Mouse (Mus musculus): ENCODE measurements at regions not wholly inside any gene's neighbourhood (a gene's known extent, or its start where the extent isn't known, plus 50 kb on each side); places are given as distances from the start of the nearest gene placed in this dataset.

- TF ChIP-seq CTCF (IDR thresholded peaks at IDR 0.05; ENCODE audit: low read depth) (no peak), EP300 (IDR thresholded peaks at IDR 0.05; ENCODE audit: low read depth) (no peak)
Measured at GRCm38 (mm10) chr5:129393150-129393549, 107.9 kb upstream of the Sfswap start.

Data from liver, embryonic 14.5 days (tissue).